Mouse (Mus musculus) hindbrain, embryonic 14.5 days (tissue): ENCODE measurements around the gene Gm45213. TPM values are rescaled to one million over a fixed set of nuclear protein-coding genes. Genes with fewer than 3 reads are reported as not detected.

Experiments
- ATAC-seq: fragments of 200-750 bp; cut with Nextera tagmentation; 2 replicates; pipeline ENCODE4 v1.8.0; 2017; ENCODE audit warnings: moderate number of reproducible peaks, mild to moderate bottlenecking, moderate TSS enrichment, moderate library complexity; ENCODE audit not compliant: low FRiP score
- DNase-seq: peaks from one replicate; pipeline ENCODE4 v3.0.0-alpha.2; 2015; ENCODE audit warnings: low spot score
- H3K27ac ChIP-seq: fragments of 300-500 bp; sonication (generic); 2 replicates; pipeline ENCODE4 v1.5.1; 2014; ENCODE audit warnings: mild to moderate bottlenecking, moderate library complexity
- H3K27me3 ChIP-seq: fragments of 300-500 bp; sonication (generic); 2 replicates; pipeline ENCODE4 v1.6.1; 2014; ENCODE audit warnings: mild to moderate bottlenecking, low read length, mixed read lengths; ENCODE audit not compliant: control insufficient read depth, insufficient read depth
- H3K36me3 ChIP-seq: fragments of 300-500 bp; sonication (generic); replicated peaks from 2 replicates; pipeline ENCODE4 v1.6.1; 2014; ENCODE audit not compliant: control insufficient read depth, insufficient read depth
- H3K4me1 ChIP-seq: fragments of 300-500 bp; sonication (generic); replicated peaks from 2 replicates; pipeline ENCODE4 v1.6.1; 2014; ENCODE audit warnings: antibody characterized with exemption, low read length, mixed read lengths; ENCODE audit not compliant: control insufficient read depth, insufficient read depth
- H3K4me2 ChIP-seq: fragments of 300-500 bp; sonication (generic); replicated peaks from 2 replicates; pipeline ENCODE4 v1.6.1; 2014; ENCODE audit warnings: mild to moderate bottlenecking, moderate library complexity
- H3K4me3 ChIP-seq: fragments of 300-500 bp; sonication (generic); replicated peaks from 2 replicates; pipeline ENCODE4 v1.5.1; 2014; ENCODE audit warnings: mild to moderate bottlenecking, low read length
- H3K9ac ChIP-seq: fragments of 300-500 bp; sonication (generic); 2 replicates; pipeline ENCODE4 v1.6.1; 2014
- H3K9me3 ChIP-seq: fragments of 300-500 bp; sonication (generic); 2 replicates; pipeline ENCODE4 v1.6.1; 2016; ENCODE audit warnings: low read length; ENCODE audit not compliant: control insufficient read depth
- WGBS: fragments of 180-500 bp; shearing (Covaris S2); extraction: QIAGEN DNeasy Blood & Tissue Kit; methylation state at CpG from one replicate; pipeline ENCODE4 v1.1.7; 2014; 5-methylcytosine and 5-hydroxymethylcytosine counted together
- polyA plus RNA-seq: library from polyadenylated mRNA; unstranded; fragments of >200 nt; fragmentation: Nextera tagmentation; extraction: Ambion mirVana; gene quantifications from 2 replicates; pipeline ENCODE4 v1.2.1, GENCODE M21; 2014

Gm45213 gene
- polyA plus RNA-seq, 1 experiment from 2014 or later: not detected

DNA sequence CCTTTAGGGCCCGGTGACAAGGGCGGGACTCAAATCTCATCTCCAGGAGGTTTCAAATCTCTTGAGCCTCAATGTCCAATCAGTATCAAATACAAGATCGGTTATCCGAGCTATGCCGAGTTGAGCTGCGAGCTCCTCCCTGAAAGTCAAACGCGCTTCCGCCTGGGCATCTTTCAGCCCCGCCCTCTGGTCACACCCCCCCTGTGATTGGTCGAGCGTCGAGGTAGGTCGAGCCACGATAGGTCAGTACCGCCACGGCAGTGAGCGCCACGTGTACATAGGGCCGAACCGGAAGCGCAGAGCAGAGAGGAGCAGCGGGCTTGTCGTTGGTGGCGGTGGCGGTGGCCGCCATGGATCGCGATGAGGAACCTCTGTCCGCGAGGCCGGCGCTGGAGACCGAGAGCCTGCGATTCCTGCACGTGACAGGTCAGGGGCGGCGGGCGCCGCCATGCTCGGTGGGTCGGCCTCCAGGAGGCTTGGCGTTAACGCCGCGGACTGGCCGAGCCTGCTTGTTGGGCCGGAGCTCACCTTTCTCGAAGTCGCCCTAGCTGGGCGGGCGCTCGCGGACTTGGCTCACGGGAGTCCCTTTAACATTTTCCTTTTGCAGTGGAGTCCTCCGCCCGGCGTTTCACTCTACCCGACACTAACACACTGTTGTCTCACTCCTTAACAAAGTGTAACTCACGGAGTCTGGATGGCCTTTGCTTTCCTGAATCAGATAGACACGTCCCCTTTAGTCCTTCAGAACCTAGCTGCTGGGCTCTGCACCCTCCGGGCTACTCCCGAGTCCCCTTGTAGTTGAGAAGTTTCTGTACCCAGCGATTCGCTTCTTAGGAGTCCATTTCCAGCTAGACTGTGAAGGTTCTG lies 36.2 kb downstream of the Gm45213 start, which contains the start of gene Selenos:
Gene Selenos (plus strand): TSS at position 286 of the 867 bp plus-strand sequence.
- DNase-seq (peak; percentile 96), ATAC-seq (peak; percentile 100)
- peaks cover 18% of the 10 kb centered on the region for H3K4me1 ChIP-seq
- H3K4me3 ChIP-seq: peak within 1 kb of the TSS; percentile 70
- peak within 1 kb of the TSS; percentile 67 for H3K27ac ChIP-seq
- peak within 1 kb of the TSS; percentile 78 for H3K4me2 ChIP-seq
- WGBS: under 1% methylated on average over 62 of the region's 65 CpGs
- H3K27me3 ChIP-seq: no peaks in the 10 kb centered on the region
- H3K9me3 ChIP-seq: no peaks in the 10 kb centered on the region
- peaks cover 58% of the 10 kb centered on the region for H3K36me3 ChIP-seq
- H3K9ac ChIP-seq: peak within 1 kb of the TSS; percentile 60

DNA sequence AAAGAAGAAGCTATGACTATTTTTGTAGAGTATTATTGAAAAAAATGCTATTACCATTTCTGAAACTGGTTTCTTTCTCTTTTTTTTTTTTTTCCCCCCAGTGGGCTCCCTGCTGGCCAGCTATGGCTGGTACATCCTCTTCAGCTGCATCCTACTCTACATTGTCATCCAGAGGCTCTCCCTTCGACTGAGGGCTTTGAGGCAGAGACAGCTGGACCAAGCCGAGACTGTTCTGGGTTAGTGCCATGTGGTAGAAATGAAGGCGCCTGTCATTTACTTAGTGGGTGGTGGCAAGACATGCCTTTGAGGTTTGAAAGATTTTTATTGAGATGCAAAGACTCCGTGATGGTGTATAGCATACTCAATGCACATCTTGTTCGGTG lies 36.8 kb downstream of the Gm45213 start:
- Histone ChIP-seq H3K4me1 (peaks cover 18% of the 10 kb centered on the region), H3K9ac (peak overlapping the region; percentile 60), H3K4me3 (peak overlapping the region; percentile 70), H3K27ac (peak overlapping the region; percentile 67; the same call in 1 of the 2 replicates), H3K27me3 (no peaks in the 10 kb centered on the region), H3K4me2 (peak overlapping the region; percentile 78), H3K9me3 (no peaks in the 10 kb centered on the region), H3K36me3 (peaks cover 58% of the 10 kb centered on the region)
- ATAC-seq: no peak
- no peak for DNase-seq
- 27% methylated on average over 5 of the region's 5 CpGs for WGBS

DNA sequence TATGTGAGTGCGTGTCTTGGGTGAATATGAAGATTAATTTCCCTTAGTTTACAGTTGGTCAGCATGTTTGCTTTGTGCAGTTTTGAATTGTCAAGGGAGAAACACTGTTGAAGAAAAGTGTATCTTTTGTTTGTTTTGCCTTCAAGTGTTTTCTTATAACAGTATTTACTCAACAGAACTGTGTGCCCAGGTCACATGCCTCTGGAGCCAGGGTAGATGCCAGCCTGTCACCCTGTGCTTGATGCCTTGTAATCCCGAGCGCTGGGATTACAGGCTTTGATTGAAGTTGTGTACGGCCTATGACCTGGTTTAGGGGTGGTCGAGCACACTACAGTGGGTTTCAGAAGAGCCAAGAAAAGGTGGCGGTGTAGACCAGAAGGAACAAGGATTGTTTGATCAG lies 40.4 kb downstream of the Gm45213 start:
- Histone ChIP-seq H3K27me3 (no peaks in the 10 kb centered on the region), H3K4me1 (peaks cover 16% of the 10 kb centered on the region), H3K4me3 (no peak overlapping the region), H3K4me2 (no peak overlapping the region), H3K27ac (no peak overlapping the region), H3K9ac (no peak overlapping the region), H3K9me3 (no peaks in the 10 kb centered on the region), H3K36me3 (peaks cover 73% of the 10 kb centered on the region)
- DNase-seq (no peak), ATAC-seq (no peak)
- WGBS: 90% methylated on average over 6 of the region's 6 CpGs

DNA sequence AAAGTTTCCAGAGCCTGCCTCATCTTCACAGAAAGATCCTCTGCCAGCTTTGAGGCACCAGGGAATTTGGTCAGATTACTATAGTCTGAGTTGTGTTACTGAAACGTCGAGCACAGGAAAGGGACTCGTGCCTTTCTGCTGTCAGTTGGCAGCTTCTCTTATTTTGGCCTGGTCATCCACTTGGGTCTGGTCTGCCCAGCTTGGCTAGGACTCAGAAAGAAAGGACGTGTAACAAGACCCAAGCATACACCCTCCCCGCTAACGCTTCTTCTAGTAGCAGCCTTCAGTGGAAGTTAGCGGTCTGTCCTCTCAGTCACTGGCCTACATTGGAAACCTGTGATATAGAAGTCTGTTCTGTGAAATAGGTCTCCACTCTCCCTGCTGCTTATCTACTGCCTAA lies 41.1 kb downstream of the Gm45213 start:
- no peak for DNase-seq
- H3K36me3 ChIP-seq: peaks cover 81% of the 10 kb centered on the region
- WGBS: 84% methylated on average over 7 of the region's 7 CpGs
- no peak overlapping the region for H3K27ac ChIP-seq
- H3K9me3 ChIP-seq: no peaks in the 10 kb centered on the region
- H3K9ac ChIP-seq: no peak overlapping the region
- no peaks in the 10 kb centered on the region for H3K27me3 ChIP-seq
- H3K4me1 ChIP-seq: peaks cover 13% of the 10 kb centered on the region
- no peak for ATAC-seq
- no peak overlapping the region for H3K4me2 ChIP-seq
- H3K4me3 ChIP-seq: no peak overlapping the region

DNA sequence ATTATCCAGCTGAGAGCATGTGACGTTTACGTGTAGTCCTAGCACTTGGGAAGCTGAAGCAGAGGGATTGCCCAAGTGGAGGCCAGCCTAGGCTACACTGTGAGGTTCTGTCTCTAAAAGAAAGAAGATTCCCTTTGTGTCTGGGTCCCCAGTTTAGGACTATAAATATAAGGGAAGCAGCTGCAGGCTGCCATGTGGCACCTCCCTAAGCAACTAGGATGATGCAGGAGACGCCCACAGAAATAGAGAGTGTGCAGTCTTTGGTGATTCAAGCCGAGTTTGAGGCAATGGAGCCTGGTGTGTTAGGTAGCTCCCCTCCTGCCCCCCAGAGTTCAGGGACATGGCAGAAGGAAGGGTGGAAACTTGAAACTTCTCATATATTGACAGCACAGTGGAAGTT lies 44.2 kb downstream of the Gm45213 start:
- WGBS: 90% methylated on average over 4 of the region's 4 CpGs
- DNase-seq (no peak), ATAC-seq (no peak)
- H3K36me3 ChIP-seq: peaks cover 94% of the 10 kb centered on the region
- H3K4me2 ChIP-seq: no peak overlapping the region
- no peak overlapping the region for H3K27ac ChIP-seq
- no peak overlapping the region for H3K9ac ChIP-seq
- H3K27me3 ChIP-seq: no peaks in the 10 kb centered on the region
- no peak overlapping the region for H3K4me3 ChIP-seq
- H3K4me1 ChIP-seq: no peaks in the 10 kb centered on the region
- H3K9me3 ChIP-seq: no peaks in the 10 kb centered on the region

DNA sequence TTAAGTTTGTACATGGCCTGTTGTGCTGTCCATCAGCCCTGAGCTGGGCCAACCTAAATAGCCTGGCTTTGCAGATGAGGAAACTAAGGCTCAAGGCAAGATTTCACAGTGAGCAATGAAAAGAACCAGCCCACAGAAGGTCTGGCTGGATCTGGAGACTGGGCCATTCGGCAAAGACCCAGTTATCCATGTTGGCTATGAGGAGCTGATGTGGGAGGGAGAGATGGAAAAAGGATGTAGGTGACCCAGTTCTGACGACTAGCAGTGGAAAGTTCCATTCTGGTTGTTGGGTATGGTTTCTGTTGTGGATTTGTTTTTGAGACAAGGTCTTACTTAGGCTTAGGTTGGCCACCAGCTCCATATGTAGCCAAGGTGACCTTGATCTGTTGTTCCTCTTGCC lies 44.7 kb downstream of the Gm45213 start:
- no peak for ATAC-seq
- H3K9me3 ChIP-seq: no peaks in the 10 kb centered on the region
- H3K4me3 ChIP-seq: no peak overlapping the region
- 97% methylated on average over 2 of the region's 2 CpGs for WGBS
- peaks cover 89% of the 10 kb centered on the region for H3K36me3 ChIP-seq
- H3K27me3 ChIP-seq: no peaks in the 10 kb centered on the region
- no peak overlapping the region for H3K4me2 ChIP-seq
- H3K27ac ChIP-seq: no peak overlapping the region
- H3K9ac ChIP-seq: no peak overlapping the region
- H3K4me1 ChIP-seq: no peaks in the 10 kb centered on the region
- no peak for DNase-seq

DNA sequence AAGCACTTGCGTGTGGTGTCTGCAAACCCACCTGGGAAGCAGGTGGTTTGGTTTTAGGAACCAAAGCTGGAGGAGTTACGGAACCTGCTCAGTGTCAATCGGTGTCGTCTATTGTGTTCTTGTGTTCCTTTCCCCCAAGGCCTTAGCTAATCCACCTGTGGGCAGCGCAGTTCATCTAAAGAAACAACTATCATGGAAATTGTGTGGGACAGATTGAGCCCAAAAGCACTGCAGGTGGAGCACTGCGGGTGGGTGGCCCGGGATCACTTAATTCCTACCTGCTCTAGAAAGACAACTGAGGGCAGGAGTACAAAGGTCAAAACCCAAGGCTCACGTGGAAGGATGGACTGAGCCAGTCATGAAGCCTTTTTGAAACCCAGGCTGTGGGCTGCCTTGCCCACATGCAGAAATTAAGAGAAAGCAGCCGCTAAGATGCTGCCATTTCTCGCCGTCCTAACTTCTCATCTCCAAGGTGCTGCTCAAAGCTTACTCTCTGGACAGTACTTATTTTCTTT lies 47.3 kb downstream of the Gm45213 start:
- H3K36me3 ChIP-seq: peaks cover 63% of the 10 kb centered on the region
- H3K4me1 ChIP-seq: no peaks in the 10 kb centered on the region
- H3K9ac ChIP-seq: no peak overlapping the region
- DNase-seq: no peak
- 86% methylated on average over 11 of the region's 11 CpGs for WGBS
- H3K9me3 ChIP-seq: no peaks in the 10 kb centered on the region
- no peaks in the 10 kb centered on the region for H3K27me3 ChIP-seq
- no peak overlapping the region for H3K4me2 ChIP-seq
- no peak overlapping the region for H3K4me3 ChIP-seq
- no peak overlapping the region for H3K27ac ChIP-seq
- ATAC-seq: no peak

DNA sequence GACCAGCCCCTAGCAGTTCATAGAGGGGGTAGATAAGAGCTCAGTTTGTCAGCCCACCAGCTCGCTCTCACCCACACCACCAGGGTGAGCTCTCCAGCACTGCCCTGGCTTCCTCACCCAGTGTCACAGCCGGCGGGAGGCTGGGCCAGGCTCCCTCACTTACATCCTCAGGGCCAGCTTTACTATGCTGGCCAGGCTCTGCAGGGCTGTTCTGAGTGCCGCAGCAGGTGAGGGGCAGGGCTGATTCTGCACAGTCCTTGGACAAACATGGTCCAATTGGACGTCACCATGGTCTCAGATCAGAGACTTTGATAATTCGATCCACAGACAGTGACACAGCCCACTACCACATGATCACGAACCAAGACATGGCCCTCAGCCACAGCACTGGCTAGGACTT lies 48.2 kb downstream of the Gm45213 start:
- Histone ChIP-seq H3K9ac (no peak overlapping the region), H3K27ac (no peak overlapping the region), H3K4me2 (no peak overlapping the region), H3K27me3 (no peaks in the 10 kb centered on the region), H3K4me1 (no peaks in the 10 kb centered on the region), H3K9me3 (no peaks in the 10 kb centered on the region), H3K36me3 (peaks cover 55% of the 10 kb centered on the region), H3K4me3 (no peak overlapping the region)
- DNase-seq: no peak
- WGBS: 88% methylated on average over 7 of the region's 7 CpGs
- no peak for ATAC-seq

DNA sequence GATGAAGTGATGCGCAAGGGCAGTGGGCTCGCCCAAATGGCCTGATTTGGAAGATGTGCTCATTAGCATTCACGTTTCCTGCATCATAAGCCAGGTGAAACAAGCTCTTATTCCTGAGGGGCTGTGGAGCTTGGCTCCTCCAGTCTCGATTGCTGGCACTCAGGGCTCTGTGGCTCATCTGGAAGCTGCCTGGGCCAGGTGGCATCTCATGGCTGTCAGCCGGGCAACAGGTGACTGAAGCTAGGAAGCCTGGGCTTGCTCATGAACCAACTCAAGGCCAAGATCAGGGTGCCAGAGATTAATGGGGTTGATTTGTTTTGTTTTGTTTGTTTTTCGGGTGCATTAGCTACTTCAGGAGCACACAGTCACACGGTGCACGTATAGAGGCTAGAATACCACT lies 49.3 kb downstream of the Gm45213 start:
- H3K36me3 ChIP-seq: peaks cover 44% of the 10 kb centered on the region
- no peak overlapping the region for H3K27ac ChIP-seq
- 89% methylated on average over 8 of the region's 8 CpGs for whole genome bisulfite sequencing
- H3K9ac ChIP-seq: no peak overlapping the region
- no peaks in the 10 kb centered on the region for H3K4me1 ChIP-seq
- no peak overlapping the region for H3K4me3 ChIP-seq
- no peaks in the 10 kb centered on the region for H3K9me3 ChIP-seq
- H3K4me2 ChIP-seq: no peak overlapping the region
- DNase-seq (no peak), ATAC-seq (no peak)
- H3K27me3 ChIP-seq: no peaks in the 10 kb centered on the region
